Mouse (Mus musculus) 3T3-L1 (cell line): ENCODE measurements around the gene Mier1.
A peak's percentile ranks its signal among the peaks of the same experiment; 100 is the strongest.
"Not testable (repeated sequence)": the region's sequence is repeated elsewhere in the genome, so short reads cannot be mapped to it uniquely, and the experiment has no call there.

Source experiments
- DNase-seq: peaks from one replicate; pipeline ENCODE4 v3.0.0-alpha.2; 2015; ENCODE audit warnings: low read depth, low spot score

Mier1 gene

GRCm38 (mm10) chr4:103166198-103166597 is 52.0 kb downstream of the Mier1 start:
- DNase-seq = not testable (repeated sequence)

- no peak for DNase-seq
These were observed 57.1 kb downstream of the Mier1 start for GRCm38 (mm10) chr4:103171256-103171655.

- DNase-seq = no peak
These were observed 59.3 kb downstream of the Mier1 start for GRCm38 (mm10) chr4:103173507-103173906.

- DNase-seq = no peak
These were observed 59.8 kb downstream of the Mier1 start for GRCm38 (mm10) chr4:103174001-103174400.

- DNase-seq = no peak
These were observed 63.5 kb downstream of the Mier1 start for GRCm38 (mm10) chr4:103177681-103178080.

GRCm38 (mm10) chr4:103178635-103179318 is 64.6 kb downstream of the Mier1 start:
- peak; percentile 26 for DNase-seq

GRCm38 (mm10) chr4:103179581-103179980 is 65.4 kb downstream of the Mier1 start:
- no peak for DNase-seq

GRCm38 (mm10) chr4:103180300-103180888 is 66.2 kb downstream of the Mier1 start:
- no peak for DNase-seq

- DNase-seq = peak; percentile 78
These were observed 74.8 kb downstream of the Mier1 start for GRCm38 (mm10) chr4:103188786-103189640.

- DNase-seq = peak; percentile 20
These were observed 78.2 kb downstream of the Mier1 start for GRCm38 (mm10) chr4:103192421-103192820.

- DNase-seq = no peak
These were observed 83.2 kb downstream of the Mier1 start for GRCm38 (mm10) chr4:103197401-103197800.

- DNase-seq = no peak
These were observed 84.9 kb downstream of the Mier1 start for GRCm38 (mm10) chr4:103199086-103199485.

- peak; percentile 29 for DNase-seq
These were observed 85.9 kb downstream of the Mier1 start for GRCm38 (mm10) chr4:103200046-103200445.

- no peak for DNase-seq
These were observed 89.5 kb downstream of the Mier1 start for GRCm38 (mm10) chr4:103203646-103204045.

- no peak for DNase-seq
These were observed 94.4 kb downstream of the Mier1 start for GRCm38 (mm10) chr4:103208553-103208952.

- DNase-seq = peak; percentile 48
These were observed 99.8 kb downstream of the Mier1 start for GRCm38 (mm10) chr4:103213859-103214497.

GRCm38 (mm10) chr4:103214498-103214924 is 100.3 kb downstream of the Mier1 start:
- peak; percentile 52 for DNase-seq
